Mouse (Mus musculus) hindbrain, embryonic 15.5 days (tissue): ENCODE measurements around the gene Gm13290. TPM values are rescaled to one million over a fixed set of nuclear protein-coding genes. Genes with fewer than 3 reads are reported as not detected.

Experiments
- polyA plus RNA-seq: library from polyadenylated mRNA; unstranded; fragments of >200 nt; fragmentation: Nextera tagmentation; extraction: Ambion mirVana; gene quantifications from 2 replicates; pipeline ENCODE4 v1.2.1, GENCODE M21; 2015

Gm13290 gene
- polyA plus RNA-seq, 1 experiment from 2014 or later, result not detected

Other genes starting within 250 kb of the Gm13290 start
- not detected in 2 replicates for gene Ifna15, start 215.6 kb upstream of the Gm13290 start, polyA plus RNA-seq
- not detected in 2 replicates for gene Ifna14, start 202.0 kb upstream of the Gm13290 start, polyA plus RNA-seq
- gene Ifna9, start 181.4 kb upstream of the Gm13290 start, polyA plus RNA-seq, result not detected in 2 replicates
- gene Ifna12, start 170.5 kb upstream of the Gm13290 start, polyA plus RNA-seq, result not detected in 2 replicates
- not detected in 2 replicates for gene C87499, start 139.4 kb upstream of the Gm13290 start, polyA plus RNA-seq
- gene Ifna13, start 129.4 kb upstream of the Gm13290 start, polyA plus RNA-seq, result not detected in 2 replicates
- not detected in 2 replicates for gene Ifna16, start 96.9 kb upstream of the Gm13290 start, polyA plus RNA-seq
- gene Ifna2, start 89.9 kb upstream of the Gm13290 start, polyA plus RNA-seq, result not detected in 2 replicates
- not detected in 2 replicates for gene Ifnab, start 82.5 kb upstream of the Gm13290 start, polyA plus RNA-seq
- gene Gm26566, start 52.0 kb upstream of the Gm13290 start, polyA plus RNA-seq, result 1.2 and 1.8 TPM in 2 replicates
- gene Klhl9, start 51.4 kb upstream of the Gm13290 start, polyA plus RNA-seq, result 100 and 103 TPM in 2 replicates
- not detected in 2 replicates for gene Gm13271, start 19.0 kb upstream of the Gm13290 start, polyA plus RNA-seq
- gene Gm13283, start 13.7 kb upstream of the Gm13290 start, polyA plus RNA-seq, result 0.16 TPM in 1 of 2 replicates, not detected in the other
- gene Gm13289, start 3.1 kb downstream of the Gm13290 start, polyA plus RNA-seq, result not detected in 2 replicates
- gene Gm13272, start 6.0 kb downstream of the Gm13290 start, polyA plus RNA-seq, result not detected in 2 replicates
- not detected in 2 replicates for gene Ifnz, start 8.3 kb downstream of the Gm13290 start, polyA plus RNA-seq
- not detected in 2 replicates for gene Gm13276, start 11.9 kb downstream of the Gm13290 start, polyA plus RNA-seq
- not detected in 2 replicates for gene Gm13277, start 14.8 kb downstream of the Gm13290 start, polyA plus RNA-seq
- not detected in 2 replicates for gene Gm13278, start 17.7 kb downstream of the Gm13290 start, polyA plus RNA-seq
- not detected in 2 replicates for gene Gm13275, start 20.7 kb downstream of the Gm13290 start, polyA plus RNA-seq
- not detected in 2 replicates for gene Gm13279, start 23.6 kb downstream of the Gm13290 start, polyA plus RNA-seq
- 0.13 TPM in 1 of 2 replicates, not detected in the other for gene Gm13285, start 25.8 kb downstream of the Gm13290 start, polyA plus RNA-seq
- not detected in 2 replicates for gene Gm13287, start 29.4 kb downstream of the Gm13290 start, polyA plus RNA-seq
- not detected in 2 replicates for gene Gm13288, start 31.7 kb downstream of the Gm13290 start, polyA plus RNA-seq
- not detected in 2 replicates for gene Ifna7, start 42.4 kb downstream of the Gm13290 start, polyA plus RNA-seq
- gene Ifna11, start 46.1 kb downstream of the Gm13290 start, polyA plus RNA-seq, result not detected in 2 replicates
- not detected in 2 replicates for gene Ifna6, start 53.6 kb downstream of the Gm13290 start, polyA plus RNA-seq
- not detected in 2 replicates for gene Ifna5, start 61.7 kb downstream of the Gm13290 start, polyA plus RNA-seq
- gene Ifna4, start 68.0 kb downstream of the Gm13290 start, polyA plus RNA-seq, result not detected in 2 replicates
- gene Ifna1, start 76.3 kb downstream of the Gm13290 start, polyA plus RNA-seq, result not detected in 2 replicates
- gene Ifne, start 106.4 kb downstream of the Gm13290 start, polyA plus RNA-seq, result not detected in 2 replicates